Mouse (Mus musculus) kidney, embryonic 15.5 days (tissue): ENCODE data around the gene Zic4. TPM values are rescaled to one million over a fixed set of nuclear protein-coding genes. Genes with fewer than 3 reads are reported as not detected.

ENCODE experiments used
- ATAC-seq: fragments of 200-750 bp; cut with Nextera tagmentation; replicated peaks from 2 replicates; pipeline ENCODE4 v1.8.0; 2017; ENCODE audit warnings: moderate TSS enrichment; ENCODE audit not compliant: low FRiP score
- H3K27ac ChIP-seq: fragments of 300-500 bp; sonication (generic); 2 replicates; pipeline ENCODE4 v1.5.1; 2015; ENCODE audit warnings: mild to moderate bottlenecking, inconsistent platforms
- H3K27me3 ChIP-seq: fragments of 300-500 bp; sonication (generic); 2 replicates; pipeline ENCODE4 v1.6.1; 2015; ENCODE audit warnings: inconsistent platforms
- H3K36me3 ChIP-seq: fragments of 300-500 bp; sonication (generic); 2 replicates; pipeline ENCODE4 v1.6.1; 2015; ENCODE audit warnings: inconsistent platforms
- H3K4me1 ChIP-seq: fragments of 300-500 bp; sonication (generic); 2 replicates; pipeline ENCODE4 v1.6.1; 2015; ENCODE audit warnings: inconsistent platforms
- H3K4me2 ChIP-seq: fragments of 300-500 bp; sonication (generic); 2 replicates; pipeline ENCODE4 v1.6.1; 2015; ENCODE audit warnings: moderate library complexity, mild to moderate bottlenecking, inconsistent platforms
- H3K4me3 ChIP-seq: fragments of 300-500 bp; sonication (generic); replicated peaks from 2 replicates; pipeline ENCODE4 v1.5.1; 2015; ENCODE audit warnings: mild to moderate bottlenecking, inconsistent platforms
- H3K9ac ChIP-seq: fragments of 300-500 bp; sonication (generic); 2 replicates; pipeline ENCODE4 v1.6.1; 2015; ENCODE audit warnings: mild to moderate bottlenecking, inconsistent platforms
- H3K9me3 ChIP-seq: fragments of 300-500 bp; sonication (generic); replicated peaks from 2 replicates; pipeline ENCODE4 v1.6.1; 2016; ENCODE audit warnings: inconsistent platforms
- WGBS: fragments of 180-500 bp; shearing (Covaris S2); methylation state at CpG from one replicate; pipeline ENCODE4 v1.1.7; 2015; ENCODE audit warnings: mixed read lengths; 5-methylcytosine and 5-hydroxymethylcytosine counted together
- polyA plus RNA-seq: library from polyadenylated mRNA; unstranded; fragments of >200 nt; fragmentation: Nextera tagmentation; extraction: Ambion mirVana; gene quantifications from 2 replicates; pipeline ENCODE4 v1.2.1, GENCODE M21; 2015

The Zic4 gene
- not detected in 2 replicates for polyA plus RNA-seq

- H3K4me1 ChIP-seq, result peaks cover 26% of the 10 kb centered on the region
- WGBS, result under 1% methylated on average over 45 of the region's 45 CpGs
Observed at GRCm38 (mm10) chr9:91361856-91362601, at the start of gene Zic4. Gene Zic4, plus strand, starts transcription at chr9:91362413.

GRCm38 (mm10) chr9:91347591-91347990 is 14.6 kb upstream of the Zic4 start:
- H3K4me3 ChIP-seq, result no peak overlapping the region
- H3K27me3 ChIP-seq, result peaks cover 60% of the 10 kb centered on the region
- no peak overlapping the region for H3K4me2 ChIP-seq
- H3K4me1 ChIP-seq, result no peaks in the 10 kb centered on the region; the same call in 1 of the 2 replicates
- H3K36me3 ChIP-seq, result no peaks in the 10 kb centered on the region
- 74% methylated on average over 2 of the region's 2 CpGs for WGBS
- H3K9me3 ChIP-seq, result no peaks in the 10 kb centered on the region
- no peak overlapping the region for H3K27ac ChIP-seq
- no peak for ATAC-seq
- H3K9ac ChIP-seq, result no peak overlapping the region

More at GRCm38 (mm10) chr9:91361856-91362601, at the start of gene Zic4:
- H3K9me3 ChIP-seq, result no peaks in the 10 kb centered on the region
- ATAC-seq, result 0 out of 2 replicates have a peak, but pooled peaks have one; percentile 41
- H3K4me3 ChIP-seq, result peak within 1 kb of the TSS; percentile 40
- no peaks in the 10 kb centered on the region for H3K36me3 ChIP-seq
- peak within 1 kb of the TSS; percentile 51 for H3K4me2 ChIP-seq
- no peak within 1 kb of the TSS for H3K27ac ChIP-seq
- H3K9ac ChIP-seq, result no peak within 1 kb of the TSS
- peaks cover 91% of the 10 kb centered on the region for H3K27me3 ChIP-seq

DNA sequence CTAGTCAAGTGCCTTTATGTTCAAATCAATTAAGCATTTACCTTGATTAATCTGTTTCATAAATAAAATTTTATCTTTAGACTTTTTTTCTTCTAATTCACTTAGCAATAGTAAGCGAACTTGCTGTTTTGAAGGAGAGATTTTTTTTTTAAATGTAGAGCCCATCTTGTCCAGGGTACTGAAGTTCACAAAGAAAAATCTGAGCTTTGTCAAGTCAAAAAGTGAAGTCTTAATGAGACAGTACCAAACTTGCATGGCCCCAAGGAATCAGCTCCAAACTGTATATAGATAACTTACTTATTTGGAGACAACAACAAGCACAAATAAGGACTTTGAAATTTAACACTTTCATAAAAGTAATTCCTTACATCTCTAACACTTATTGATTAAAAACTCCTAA is 13.5 kb upstream of the Zic4 start:
- 39% methylated on average over 1 of the region's 1 CpGs for WGBS
- Histone ChIP-seq H3K9me3 (no peaks in the 10 kb centered on the region), H3K4me2 (no peak overlapping the region), H3K4me1 (no peaks in the 10 kb centered on the region; the same call in 1 of the 2 replicates), H3K9ac (no peak overlapping the region), H3K36me3 (no peaks in the 10 kb centered on the region), H3K27me3 (peaks cover 68% of the 10 kb centered on the region), H3K4me3 (no peak overlapping the region), H3K27ac (no peak overlapping the region)
- ATAC-seq, result no peak

DNA sequence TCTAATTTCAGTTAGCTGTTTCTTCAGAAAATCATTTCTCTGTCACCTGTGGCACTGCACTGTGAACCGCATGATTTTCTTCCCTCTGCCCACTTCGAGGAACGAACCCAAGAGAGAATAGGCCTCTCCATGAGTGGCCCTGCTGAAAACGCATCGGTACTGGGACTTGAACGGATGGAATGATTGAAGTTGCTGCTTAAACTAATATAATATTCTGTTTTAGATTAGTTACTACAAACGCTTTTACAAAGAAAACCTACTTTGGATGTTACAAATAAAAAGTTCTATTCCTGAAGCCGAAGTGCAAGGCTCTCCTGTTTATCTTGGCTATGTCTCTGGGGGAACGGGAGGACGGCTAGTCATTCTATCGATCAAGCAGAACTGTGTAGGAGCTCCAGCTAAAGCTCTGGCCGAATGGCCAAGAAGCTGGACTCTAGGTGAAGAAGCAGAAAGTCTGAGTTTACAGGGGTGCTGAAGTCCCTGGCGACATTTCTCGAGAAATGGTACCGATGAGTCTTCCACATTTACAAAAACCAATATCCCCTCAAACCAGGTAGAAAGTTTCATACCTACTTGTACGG is 11.9 kb upstream of the Zic4 start:
- H3K9me3 ChIP-seq, result no peaks in the 10 kb centered on the region
- no peak overlapping the region for H3K4me3 ChIP-seq
- no peak for ATAC-seq
- no peaks in the 10 kb centered on the region for H3K36me3 ChIP-seq
- no peak overlapping the region for H3K9ac ChIP-seq
- no peak overlapping the region for H3K27ac ChIP-seq
- no peak overlapping the region for H3K4me2 ChIP-seq
- peaks cover 77% of the 10 kb centered on the region for H3K27me3 ChIP-seq
- under 1% methylated on average over 16 of the region's 16 CpGs for WGBS
- H3K4me1 ChIP-seq, result no peaks in the 10 kb centered on the region; the same call in 1 of the 2 replicates

DNA sequence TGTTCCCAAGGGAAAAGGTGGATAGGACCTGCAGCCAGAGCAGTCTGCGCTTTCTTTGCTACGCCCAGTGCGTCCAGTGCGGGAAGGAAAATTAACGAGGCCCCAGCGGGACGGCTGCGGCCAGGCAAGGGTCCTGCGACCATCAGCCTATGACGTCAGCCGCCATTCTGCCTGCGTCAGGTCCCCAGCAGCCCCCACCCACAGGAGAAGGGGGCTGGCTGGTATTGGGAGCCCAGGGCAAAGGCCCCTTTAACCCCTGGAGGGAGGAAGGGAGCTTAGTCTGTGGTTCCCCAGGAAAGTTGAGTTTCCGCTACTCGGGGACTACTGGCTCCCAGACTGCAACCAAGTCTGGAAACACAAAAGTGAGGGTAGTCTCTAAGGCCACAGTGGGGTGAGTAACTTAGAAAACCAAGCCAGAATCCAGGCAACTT is 11.3 kb upstream of the Zic4 start:
- no peaks in the 10 kb centered on the region for H3K9me3 ChIP-seq
- H3K9ac ChIP-seq, result no peak overlapping the region
- WGBS, result 0% methylated on average over 14 of the region's 14 CpGs
- H3K4me2 ChIP-seq, result no peak overlapping the region
- peak; percentile 45; the same call in 1 of the 2 replicates for ATAC-seq
- H3K36me3 ChIP-seq, result no peaks in the 10 kb centered on the region
- H3K27ac ChIP-seq, result no peak overlapping the region
- H3K4me3 ChIP-seq, result no peak overlapping the region
- peaks cover 83% of the 10 kb centered on the region for H3K27me3 ChIP-seq
- peaks cover 5% of the 10 kb centered on the region for H3K4me1 ChIP-seq

DNA sequence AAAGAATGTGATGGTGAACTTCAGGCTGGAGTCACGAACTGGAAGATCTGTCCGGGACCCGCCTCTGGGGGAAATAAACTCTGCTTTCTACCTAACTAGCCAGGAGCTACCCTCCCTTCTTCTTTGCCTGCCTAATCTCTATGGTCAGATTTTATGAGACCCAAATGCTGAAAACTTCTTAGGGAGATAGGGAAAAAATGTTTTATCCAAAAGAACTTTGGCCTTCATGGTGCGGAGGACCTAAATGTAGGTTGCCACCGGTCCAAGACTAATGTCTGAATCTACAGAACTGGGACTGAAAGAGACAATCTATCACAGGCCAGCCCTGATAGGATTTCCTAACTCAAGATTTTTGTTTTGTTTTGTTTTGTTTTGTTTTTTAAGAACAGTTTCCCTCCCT is 10.9 kb upstream of the Zic4 start:
- Histone ChIP-seq H3K4me1 (peaks cover 6% of the 10 kb centered on the region), H3K4me2 (no peak overlapping the region), H3K27me3 (peaks cover 83% of the 10 kb centered on the region), H3K9me3 (no peaks in the 10 kb centered on the region), H3K36me3 (no peaks in the 10 kb centered on the region), H3K27ac (no peak overlapping the region), H3K9ac (no peak overlapping the region), H3K4me3 (no peak overlapping the region)
- 3% methylated on average over 5 of the region's 5 CpGs for WGBS
- ATAC-seq, result no peak

DNA sequence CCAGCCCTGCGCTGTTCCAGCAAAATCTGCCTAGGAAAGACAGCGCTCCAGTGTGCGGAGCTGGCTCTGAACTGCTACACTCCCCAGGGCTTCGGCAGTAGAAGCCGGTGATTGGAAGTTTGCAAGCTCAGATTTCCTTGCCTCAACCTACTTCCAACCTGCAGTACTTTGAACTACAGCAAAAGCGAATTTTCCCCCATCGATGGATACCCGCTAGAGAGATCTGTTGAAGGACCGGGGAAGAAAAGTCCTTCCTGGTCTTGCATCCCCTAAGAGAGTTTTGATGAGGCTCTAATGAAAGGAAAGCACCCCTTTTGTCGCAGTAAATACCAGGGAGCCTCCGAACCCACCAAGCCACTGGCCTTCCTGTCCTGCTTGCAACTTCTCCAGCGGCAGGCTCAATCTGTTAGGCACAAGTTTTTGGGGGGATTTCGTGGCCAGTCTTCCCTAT is 10.2 kb upstream of the Zic4 start:
- WGBS, result under 1% methylated on average over 13 of the region's 13 CpGs

DNA sequence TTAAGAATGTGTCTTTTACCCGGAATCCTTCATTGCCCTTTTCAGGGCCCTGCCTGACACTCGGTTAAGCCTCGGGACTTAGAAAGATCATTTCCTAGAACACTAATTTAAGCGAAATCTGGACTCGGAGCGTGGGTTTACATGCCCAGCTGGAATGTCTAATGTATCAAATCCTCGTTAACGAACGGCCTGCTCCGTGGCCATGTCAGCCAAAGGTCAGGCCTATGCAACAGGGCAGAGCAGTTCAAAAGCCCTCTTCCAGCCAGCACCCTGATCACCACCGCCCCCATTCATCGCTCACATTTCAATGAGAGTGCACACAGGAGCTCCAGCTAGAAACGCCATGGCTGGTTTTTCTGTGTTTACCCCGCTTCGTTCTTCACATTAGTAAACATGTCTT is 9.4 kb upstream of the Zic4 start:
- H3K4me2 ChIP-seq, result no peak overlapping the region
- peaks cover 88% of the 10 kb centered on the region for H3K27me3 ChIP-seq
- no peak for ATAC-seq
- no peak overlapping the region for H3K27ac ChIP-seq
- H3K9me3 ChIP-seq, result no peaks in the 10 kb centered on the region
- WGBS, result under 1% methylated on average over 15 of the region's 15 CpGs
- peaks cover 6% of the 10 kb centered on the region for H3K4me1 ChIP-seq
- no peak overlapping the region for H3K4me3 ChIP-seq
- no peaks in the 10 kb centered on the region for H3K36me3 ChIP-seq
- no peak overlapping the region for H3K9ac ChIP-seq

More for the DNA sequence above, 10.2 kb upstream of the Zic4 start:
- H3K4me1 ChIP-seq, result peaks cover 6% of the 10 kb centered on the region
- H3K9me3 ChIP-seq, result no peaks in the 10 kb centered on the region
- H3K27ac ChIP-seq, result no peak overlapping the region
- H3K36me3 ChIP-seq, result no peaks in the 10 kb centered on the region
- no peak for ATAC-seq
- peaks cover 85% of the 10 kb centered on the region for H3K27me3 ChIP-seq
- no peak overlapping the region for H3K9ac ChIP-seq
- no peak overlapping the region for H3K4me2 ChIP-seq
- H3K4me3 ChIP-seq, result no peak overlapping the region

GRCm38 (mm10) chr9:91353551-91354433 is 8.4 kb upstream of the Zic4 start:
- peaks cover 6% of the 10 kb centered on the region for H3K4me1 ChIP-seq

GRCm38 (mm10) chr9:91354434-91355269 is 7.6 kb upstream of the Zic4 start:
- 4% methylated on average over 22 of the region's 22 CpGs for WGBS
- ATAC-seq, result no peak
- peaks cover 6% of the 10 kb centered on the region for H3K4me1 ChIP-seq

More at GRCm38 (mm10) chr9:91353551-91354433, 8.4 kb upstream of the Zic4 start:
- Histone ChIP-seq H3K9ac (no peak overlapping the region), H3K27ac (no peak overlapping the region), H3K36me3 (no peaks in the 10 kb centered on the region), H3K27me3 (peaks cover 92% of the 10 kb centered on the region), H3K4me3 (no peak overlapping the region), H3K9me3 (no peaks in the 10 kb centered on the region), H3K4me2 (no peak overlapping the region)
- 2% methylated on average over 37 of the region's 37 CpGs for whole genome bisulfite sequencing
- 0 out of 2 replicates have a peak, but pooled peaks have one; percentile 12 for ATAC-seq

GRCm38 (mm10) chr9:91355270-91355589 is 7.0 kb upstream of the Zic4 start:
- no peak for ATAC-seq
- Histone ChIP-seq H3K4me3 (no peak overlapping the region), H3K4me2 (peak overlapping the region; percentile 48)

More at GRCm38 (mm10) chr9:91354434-91355269, 7.6 kb upstream of the Zic4 start:
- Histone ChIP-seq H3K9ac (no peak overlapping the region), H3K27me3 (peaks cover 95% of the 10 kb centered on the region), H3K36me3 (no peaks in the 10 kb centered on the region), H3K4me3 (no peak overlapping the region), H3K4me2 (no peak overlapping the region), H3K9me3 (no peaks in the 10 kb centered on the region), H3K27ac (no peak overlapping the region)

More at GRCm38 (mm10) chr9:91355270-91355589, 7.0 kb upstream of the Zic4 start:
- H3K9ac ChIP-seq, result no peak overlapping the region
- peaks cover 94% of the 10 kb centered on the region for H3K27me3 ChIP-seq
- H3K36me3 ChIP-seq, result no peaks in the 10 kb centered on the region
- WGBS, result 1% methylated on average over 7 of the region's 7 CpGs
- H3K9me3 ChIP-seq, result no peaks in the 10 kb centered on the region
- no peak overlapping the region for H3K27ac ChIP-seq
- peaks cover 6% of the 10 kb centered on the region for H3K4me1 ChIP-seq
